9 mouse cellular contexts compared by ENCODE assay signal in genomic region chr7:109445012-109445411, GRCm38 (mm10). TPM values are rescaled to one million over a fixed set of nuclear protein-coding genes. Genes with fewer than 3 reads are reported as not detected.
A peak's percentile ranks its signal among the peaks of the same experiment; 100 is the strongest.
DNase-seq lines count a peak whose midpoint lies in the region; ATAC-seq lines count a peak whose summit lies in the region.
"Had no signal": no experiment of that assay in that cellular context is flagged by ENCODE, and none has a peak within 500 bp of the region (broad histone marks: within the 10 kb centered on the region; RNA-seq: fewer than 3 reads in every experiment).

No protein-coding gene starts in this region.

- no peak overlapping the region for H3K4me2 ChIP-seq in liver, embryonic 11.5 days
- H3K4me2 ChIP-seq in hindbrain, embryonic 14.5 days (replicated peaks), result no peak overlapping the region
- no peak overlapping the region for H3K4me2 ChIP-seq in limb, embryonic 11.5 days (ENCODE audit: low read depth, severe bottlenecking)
- H3K4me2 ChIP-seq: midbrain, embryonic 12.5 days had no signal

- H3K4me1 ChIP-seq in liver, embryonic 11.5 days (replicated peaks; ENCODE audit: control insufficient read depth, insufficient read depth, low read length), result no peaks in the 10 kb centered on the region
- H3K4me1 ChIP-seq in hindbrain, embryonic 14.5 days (replicated peaks; ENCODE audit: control insufficient read depth, insufficient read depth, low read length), result no peaks in the 10 kb centered on the region
- H3K4me1 ChIP-seq in limb, embryonic 11.5 days (ENCODE audit: control insufficient read depth, insufficient read depth, low read length), result no peaks in the 10 kb centered on the region

- H3K9me3 ChIP-seq in liver, embryonic 11.5 days (ENCODE audit: control insufficient read depth, low read length), result no peaks in the 10 kb centered on the region
- H3K9me3 ChIP-seq in hindbrain, embryonic 14.5 days (ENCODE audit: control insufficient read depth, low read length), result no peaks in the 10 kb centered on the region
- no peaks in the 10 kb centered on the region for H3K9me3 ChIP-seq in limb, embryonic 11.5 days (ENCODE audit: control insufficient read depth, low read length)
- H3K9me3 ChIP-seq: midbrain, embryonic 12.5 days had no signal

- ATAC-seq in liver, embryonic 11.5 days (replicated peaks; ENCODE audit: low FRiP score), result no peak
- ATAC-seq in hindbrain, embryonic 14.5 days (ENCODE audit: low FRiP score), result no peak
- no peak for ATAC-seq in limb, embryonic 11.5 days (ENCODE audit: insufficient number of reproducible peaks, low FRiP score, low TSS enrichment, low read depth)

- no peaks in the 10 kb centered on the region for H3K36me3 ChIP-seq in liver, embryonic 11.5 days (ENCODE audit: control insufficient read depth, insufficient read depth, low read length)
- no peaks in the 10 kb centered on the region for H3K36me3 ChIP-seq in hindbrain, embryonic 14.5 days (replicated peaks; ENCODE audit: control insufficient read depth, insufficient read depth)
- no peaks in the 10 kb centered on the region for H3K36me3 ChIP-seq in limb, embryonic 11.5 days (ENCODE audit: control insufficient read depth, insufficient read depth, low read length)
- H3K36me3 ChIP-seq: midbrain, embryonic 12.5 days had no signal

- peaks cover 3% of the 10 kb centered on the region for H3K27me3 ChIP-seq in liver, embryonic 11.5 days (replicated peaks; ENCODE audit: control insufficient read depth, insufficient read depth, low read length)
- no peaks in the 10 kb centered on the region for H3K27me3 ChIP-seq in hindbrain, embryonic 14.5 days (ENCODE audit: control insufficient read depth, insufficient read depth, low read length)
- no peaks in the 10 kb centered on the region for H3K27me3 ChIP-seq in limb, embryonic 11.5 days (ENCODE audit: control insufficient read depth, insufficient read depth, low read length)
- H3K27me3 ChIP-seq: midbrain, embryonic 12.5 days had no signal

- no peak overlapping the region for H3K9ac ChIP-seq in liver, embryonic 11.5 days (ENCODE audit: low read depth, low read length)
- H3K9ac ChIP-seq in hindbrain, embryonic 14.5 days, result no peak overlapping the region
- no peak overlapping the region for H3K9ac ChIP-seq in limb, embryonic 11.5 days (ENCODE audit: low read length)
- H3K9ac ChIP-seq: midbrain, embryonic 12.5 days had no signal

- no peak overlapping the region for H3K4me3 ChIP-seq in liver, embryonic 11.5 days (ENCODE audit: low read depth, low read length)
- H3K4me3 ChIP-seq in hindbrain, embryonic 14.5 days (replicated peaks; ENCODE audit: low read length), result no peak overlapping the region
- H3K4me3 ChIP-seq in limb, embryonic 11.5 days (ENCODE audit: low read depth, low read length), result no peak overlapping the region
- H3K4me3 ChIP-seq: midbrain, embryonic 12.5 days had no signal

- peak; percentile 24 for DNase-seq in liver
- no peak for DNase-seq in liver, embryonic 11.5 days (ENCODE audit: low spot score)
- peak; percentile 13 for DNase-seq in WW6 (ENCODE audit: low read depth, low spot score)
- DNase-seq in embryo, embryonic 11 days, result peak; percentile 64
- DNase-seq in hindbrain, embryonic 14.5 days (ENCODE audit: low spot score), result peak; percentile 78
- DNase-seq in limb, embryonic 11.5 days (ENCODE audit: low spot score), result peak; percentile 74
- peak; percentile 18 for DNase-seq in retina, adult 2 months (ENCODE audit: low read depth, low spot score)
- DNase-seq in yolk sac, embryonic 10.5 days (ENCODE audit: low spot score), result no peak

- WGBS in liver, embryonic 11.5 days, result 10% methylated on average over 6 of the region's 6 CpGs
- 8% methylated on average over 6 of the region's 6 CpGs for WGBS in hindbrain, embryonic 14.5 days
- WGBS in limb, embryonic 11.5 days, result 8% methylated on average over 6 of the region's 6 CpGs

- no peak overlapping the region for H3K27ac ChIP-seq in liver, embryonic 11.5 days (ENCODE audit: low read depth, low read length)
- H3K27ac ChIP-seq in hindbrain, embryonic 14.5 days, result no peak overlapping the region
- H3K27ac ChIP-seq in limb, embryonic 11.5 days (replicated peaks; ENCODE audit: low read depth, low read length), result no peak overlapping the region
- H3K27ac ChIP-seq: midbrain, embryonic 12.5 days had no signal

RNA-seq across cellular contexts. Expression of gene Stk33, which starts 6.1 kb away (rescaled TPM):
- polyA plus RNA-seq in liver, embryonic 11.5 days (2014; fragmentation: Nextera tagmentation; extraction: Ambion mirVana), result not detected in 2 replicates
- 7.4 and 7.8 TPM in 2 replicates for polyA plus RNA-seq in hindbrain, embryonic 14.5 days (2014; fragmentation: Nextera tagmentation; extraction: Ambion mirVana)
- polyA plus RNA-seq in limb, embryonic 11.5 days (2014; fragmentation: Nextera tagmentation; extraction: Ambion mirVana), result 0.92 and 1.4 TPM in 2 replicates

Comparison
In these comparisons a context has a peak if more than half of its experiments do, and no peak if none do; other contexts are left out.
1. DNase-seq: peak in liver (single experiment), WW6 (single experiment), embryo, embryonic 11 days (single experiment), hindbrain, embryonic 14.5 days (single experiment), limb, embryonic 11.5 days (single experiment) and retina, adult 2 months (single experiment); none in liver, embryonic 11.5 days (single experiment) and yolk sac, embryonic 10.5 days (single experiment).